Mouse (Mus musculus) lung, postnatal 0 days (tissue): ENCODE measurements at regions not wholly inside any gene's neighbourhood (a gene's known extent, or its start where the extent isn't known, plus 50 kb on each side); places are given as distances from the start of the nearest gene placed in this dataset.

ENCODE experiments used
- ATAC-seq: fragments of 200-750 bp; cut with Nextera tagmentation; 2 replicates; pipeline ENCODE4 v1.8.0; 2017; ENCODE audit warnings: moderate library complexity
- DNase-seq: peaks from one replicate; pipeline ENCODE4 v3.0.0-alpha.2; 2016; ENCODE audit warnings: low spot score
- H3K27ac ChIP-seq: fragments of 300-500 bp; sonication (generic); 2 replicates; pipeline ENCODE4 v1.5.1; 2014; ENCODE audit warnings: antibody characterized with exemption, mild to moderate bottlenecking, low read length, mixed read lengths
- H3K27me3 ChIP-seq: fragments of 300-500 bp; sonication (generic); replicated peaks from 2 replicates; pipeline ENCODE4 v1.6.1; 2014; ENCODE audit warnings: low read length, mixed read lengths; ENCODE audit not compliant: insufficient read depth
- H3K36me3 ChIP-seq: fragments of 300-500 bp; sonication (generic); 2 replicates; pipeline ENCODE4 v1.6.1; 2014; ENCODE audit warnings: low read length, mixed read lengths; ENCODE audit not compliant: insufficient read depth
- H3K4me1 ChIP-seq: fragments of 300-500 bp; sonication (generic); 2 replicates; pipeline ENCODE4 v1.6.1; 2014; ENCODE audit warnings: antibody characterized with exemption, low read depth, low read length, mixed read lengths; ENCODE audit not compliant: insufficient read depth
- H3K4me2 ChIP-seq: fragments of 300-500 bp; sonication (generic); replicated peaks from 2 replicates; pipeline ENCODE4 v1.6.1; 2014; ENCODE audit warnings: low read depth, mild to moderate bottlenecking, low read length, moderate library complexity, mixed read lengths
- H3K4me3 ChIP-seq: fragments of 300-500 bp; sonication (generic); 2 replicates; pipeline ENCODE4 v1.5.1; 2014; ENCODE audit warnings: low read depth, low read length
- H3K9ac ChIP-seq: fragments of 300-500 bp; sonication (generic); replicated peaks from 2 replicates; pipeline ENCODE4 v1.6.1; 2014; ENCODE audit warnings: low read depth, mild to moderate bottlenecking
- H3K9me3 ChIP-seq: fragments of 300-500 bp; sonication (generic); 2 replicates; pipeline ENCODE4 v1.6.1; 2016; ENCODE audit warnings: low read length, mixed read lengths
- CTCF ChIP-seq: IDR thresholded peaks from 2 replicates; pipeline ENCODE4 v1.5.1; 2016; ENCODE audit warnings: antibody characterized with exemption, mild to moderate bottlenecking
- EP300 ChIP-seq: IDR thresholded peaks from 2 replicates; pipeline ENCODE4 v1.6.1; 2016; ENCODE audit warnings: antibody characterized with exemption, mild to moderate bottlenecking, control low read depth
- WGBS: fragments of 180-500 bp; shearing (Covaris S2); extraction: QIAGEN DNeasy Blood & Tissue Kit; methylation state at CpG from one replicate; pipeline ENCODE4 v1.1.7; 2014; 5-methylcytosine and 5-hydroxymethylcytosine counted together

- whole genome bisulfite sequencing = 77% methylated on average over 6 of the region's 6 CpGs
- TF ChIP-seq CTCF (no peak), EP300 (no peak)
Measured at GRCm38 (mm10) chr2:19086621-19087020, 88.5 kb downstream of the 4930426L09Rik start.

GRCm38 (mm10) chr2:19099384-19099783 lies 99.7 kb upstream of the Armc3 start:
- TF ChIP-seq CTCF (no peak), EP300 (no peak)
- WGBS = 84% methylated on average over 2 of the region's 2 CpGs

More at GRCm38 (mm10) chr2:19086621-19087020, 88.5 kb downstream of the 4930426L09Rik start:
- Histone ChIP-seq H3K9me3 (no peaks in the 10 kb centered on the region), H3K4me3 (no peak overlapping the region), H3K36me3 (no peaks in the 10 kb centered on the region), H3K9ac (no peak overlapping the region), H3K27me3 (no peaks in the 10 kb centered on the region), H3K4me1 (no peaks in the 10 kb centered on the region), H3K4me2 (no peak overlapping the region), H3K27ac (no peak overlapping the region)
- ATAC-seq (no peak), DNase-seq (no peak)

DNA sequence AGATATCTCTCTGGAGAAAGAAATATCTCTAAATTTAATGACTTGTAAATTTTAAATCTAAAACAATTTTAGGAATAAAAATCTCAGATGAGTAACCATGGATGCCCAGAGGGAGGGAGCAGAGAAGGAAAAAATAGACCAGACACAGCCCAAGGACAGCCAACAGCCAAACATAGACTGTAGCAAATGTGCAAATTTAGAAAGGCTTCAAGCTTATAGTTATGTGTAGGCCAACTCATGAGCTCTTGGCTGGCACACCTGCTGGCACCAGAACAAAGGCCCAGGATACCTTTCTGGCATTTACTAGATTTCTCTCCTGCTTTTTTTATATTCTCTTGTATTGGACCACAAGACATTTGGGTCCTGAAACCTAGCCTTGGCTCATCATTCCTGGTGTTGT lies 90.3 kb upstream of the Armc3 start:
- Histone ChIP-seq H3K27me3 (no peaks in the 10 kb centered on the region), H3K9me3 (no peaks in the 10 kb centered on the region), H3K36me3 (no peaks in the 10 kb centered on the region), H3K4me3 (no peak overlapping the region), H3K27ac (no peak overlapping the region), H3K9ac (no peak overlapping the region), H3K4me2 (no peak overlapping the region), H3K4me1 (no peaks in the 10 kb centered on the region)
- DNase-seq (no peak), ATAC-seq (no peak)
- TF ChIP-seq EP300 (no peak), CTCF (no peak)

More at GRCm38 (mm10) chr2:19099384-19099783, 99.7 kb upstream of the Armc3 start:
- H3K4me3 ChIP-seq = no peak overlapping the region
- H3K4me1 ChIP-seq = no peaks in the 10 kb centered on the region
- DNase-seq (no peak), ATAC-seq (no peak)
- H3K27me3 ChIP-seq = no peaks in the 10 kb centered on the region
- H3K27ac ChIP-seq = no peak overlapping the region
- H3K9ac ChIP-seq = no peak overlapping the region
- no peak overlapping the region for H3K4me2 ChIP-seq
- H3K9me3 ChIP-seq = no peaks in the 10 kb centered on the region
- no peaks in the 10 kb centered on the region for H3K36me3 ChIP-seq

GRCm38 (mm10) chr2:19119871-19120270 lies 79.2 kb upstream of the Armc3 start:
- no peak overlapping the region for H3K27ac ChIP-seq
- H3K4me1 ChIP-seq = no peaks in the 10 kb centered on the region
- DNase-seq = peak; percentile 17

DNA sequence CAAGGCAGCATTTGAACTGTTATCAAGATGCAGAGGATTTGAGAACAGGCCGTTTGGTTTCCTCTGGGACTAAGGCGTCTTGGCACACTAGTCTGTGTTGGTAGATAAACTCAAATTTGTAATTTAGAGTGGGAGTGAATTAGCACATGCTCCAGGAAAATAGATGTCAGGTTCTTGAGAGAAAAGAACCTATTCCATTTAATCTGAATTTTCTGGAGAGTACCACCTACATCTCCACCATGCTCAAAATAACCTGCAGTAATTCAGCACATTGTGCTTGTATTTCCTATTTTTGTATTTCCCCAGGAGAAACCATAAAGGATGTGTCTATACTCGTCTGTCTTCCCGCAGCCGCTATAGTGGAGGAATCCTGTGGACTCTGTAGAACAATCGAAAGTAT lies 66.2 kb upstream of the Armc3 start:
- TF ChIP-seq EP300 = no peak
- TF ChIP-seq CTCF = no peak
- 73% methylated on average over 6 of the region's 6 CpGs for WGBS
- Histone ChIP-seq H3K9ac (no peak overlapping the region), H3K36me3 (no peaks in the 10 kb centered on the region), H3K27me3 (no peaks in the 10 kb centered on the region), H3K9me3 (no peaks in the 10 kb centered on the region), H3K4me2 (no peak overlapping the region), H3K27ac (no peak overlapping the region), H3K4me1 (no peaks in the 10 kb centered on the region), H3K4me3 (no peak overlapping the region)
- DNase-seq (no peak), ATAC-seq (no peak)

More at GRCm38 (mm10) chr2:19119871-19120270, 79.2 kb upstream of the Armc3 start:
- Histone ChIP-seq H3K9ac (no peak overlapping the region), H3K36me3 (no peaks in the 10 kb centered on the region), H3K4me3 (no peak overlapping the region), H3K27me3 (no peaks in the 10 kb centered on the region), H3K4me2 (no peak overlapping the region), H3K9me3 (no peaks in the 10 kb centered on the region)
- no peak for ATAC-seq
- WGBS = 81% methylated on average over 1 of the region's 1 CpGs
- TF ChIP-seq EP300 (no peak), CTCF (no peak)

DNA sequence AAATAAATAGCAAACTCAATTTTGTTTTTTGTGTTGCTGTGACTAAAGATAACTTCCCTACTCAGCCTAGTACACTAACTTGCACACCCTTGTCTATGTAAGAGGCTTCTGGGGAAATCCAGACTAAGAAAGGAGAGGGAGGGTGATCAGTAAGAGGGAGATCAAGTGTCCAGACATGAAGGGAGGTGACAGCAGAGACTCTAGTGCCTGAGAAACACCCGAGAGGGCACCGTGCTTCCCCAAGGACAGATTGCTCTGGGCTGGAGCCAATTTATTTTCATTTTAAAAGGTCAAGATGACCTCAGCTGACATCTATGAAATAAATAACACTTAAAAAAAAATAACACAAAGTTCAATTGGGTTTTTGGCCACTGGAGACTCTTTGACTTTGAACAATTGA lies 56.5 kb upstream of the Armc3 start:
- TF ChIP-seq CTCF (no peak), EP300 (no peak)
- 16% methylated on average over 2 of the region's 2 CpGs for WGBS
- no peaks in the 10 kb centered on the region for H3K27me3 ChIP-seq
- no peaks in the 10 kb centered on the region for H3K36me3 ChIP-seq
- H3K4me2 ChIP-seq = no peak overlapping the region
- H3K9me3 ChIP-seq = no peaks in the 10 kb centered on the region
- H3K4me3 ChIP-seq = no peak overlapping the region
- no peak for ATAC-seq
- DNase-seq = no peak
- no peaks in the 10 kb centered on the region; the same call in 1 of the 2 replicates for H3K4me1 ChIP-seq
- H3K27ac ChIP-seq = no peak overlapping the region
- no peak overlapping the region for H3K9ac ChIP-seq

DNA sequence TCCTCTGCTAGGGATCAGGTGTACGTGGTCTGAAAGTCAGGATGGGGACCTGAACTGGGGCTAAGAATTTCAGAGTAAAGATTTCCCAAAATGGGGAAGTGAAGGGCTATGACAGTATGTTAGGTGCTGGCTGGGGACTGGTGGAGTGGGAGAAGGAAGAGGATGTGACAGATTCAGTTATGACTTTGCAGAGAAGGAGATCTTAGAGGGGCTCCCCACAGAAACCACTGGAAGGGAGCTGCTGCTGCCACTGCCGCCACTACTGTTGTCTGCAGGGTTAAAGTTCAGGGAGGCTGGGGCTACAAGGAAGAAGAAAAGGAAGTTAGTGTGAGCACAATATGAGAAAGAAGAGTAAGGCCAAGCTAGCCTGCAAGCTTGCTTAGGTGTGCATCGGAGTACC lies 53.7 kb upstream of the Armc3 start:
- no peaks in the 10 kb centered on the region for H3K36me3 ChIP-seq
- 61% methylated on average over 3 of the region's 3 CpGs for WGBS
- peak overlapping the region; percentile 17; the same call in 1 of the 2 replicates for H3K27ac ChIP-seq
- DNase-seq = no peak
- no peak for TF ChIP-seq CTCF
- TF ChIP-seq EP300 = no peak
- no peak overlapping the region for H3K9ac ChIP-seq
- ATAC-seq = no peak
- H3K4me1 ChIP-seq = no peaks in the 10 kb centered on the region; the same call in 1 of the 2 replicates
- H3K4me3 ChIP-seq = no peak overlapping the region
- H3K4me2 ChIP-seq = no peak overlapping the region
- H3K27me3 ChIP-seq = no peaks in the 10 kb centered on the region
- no peaks in the 10 kb centered on the region for H3K9me3 ChIP-seq
